Mouse (Mus musculus) midbrain, embryonic 14.5 days (tissue): ENCODE data around the gene Olfr810. TPM values are rescaled to one million over a fixed set of nuclear protein-coding genes. Genes with fewer than 3 reads are reported as not detected.

Experiments
- ATAC-seq: fragments of 200-750 bp; cut with Nextera tagmentation; 2 replicates; pipeline ENCODE4 v1.8.0; 2017; ENCODE audit warnings: moderate number of reproducible peaks, moderate library complexity; ENCODE audit not compliant: low FRiP score, low TSS enrichment
- DNase-seq: peaks from one replicate; pipeline ENCODE4 v3.0.0-alpha.2; 2015
- H3K27ac ChIP-seq: fragments of 300-500 bp; sonication (generic); replicated peaks from 2 replicates; pipeline ENCODE4 v1.5.1; 2014; ENCODE audit warnings: mild to moderate bottlenecking, low read depth, low read length, moderate library complexity
- H3K27me3 ChIP-seq: fragments of 300-500 bp; sonication (generic); 2 replicates; pipeline ENCODE4 v1.6.1; 2014; ENCODE audit warnings: low read length, control low read depth, mixed read lengths; ENCODE audit not compliant: control insufficient read depth, insufficient read depth
- H3K36me3 ChIP-seq: fragments of 300-500 bp; sonication (generic); 2 replicates; pipeline ENCODE4 v1.6.1; 2014; ENCODE audit warnings: low read length, control low read depth; ENCODE audit not compliant: control insufficient read depth, insufficient read depth
- H3K4me1 ChIP-seq: fragments of 300-500 bp; sonication (generic); 2 replicates; pipeline ENCODE4 v1.6.1; 2014; ENCODE audit warnings: mild to moderate bottlenecking, antibody characterized with exemption, low read length, control low read depth; ENCODE audit not compliant: control insufficient read depth, insufficient read depth
- H3K4me2 ChIP-seq: fragments of 300-500 bp; sonication (generic); 2 replicates; pipeline ENCODE4 v1.6.1; 2014; ENCODE audit warnings: mild to moderate bottlenecking, low read length, moderate library complexity
- H3K4me3 ChIP-seq: fragments of 300-500 bp; sonication (generic); replicated peaks from 2 replicates; pipeline ENCODE4 v1.5.1; 2014; ENCODE audit warnings: low read depth, low read length
- H3K9ac ChIP-seq: fragments of 300-500 bp; sonication (generic); replicated peaks from 2 replicates; pipeline ENCODE4 v1.6.1; 2014; ENCODE audit warnings: mild to moderate bottlenecking, low read length, moderate library complexity
- H3K9me3 ChIP-seq: fragments of 300-500 bp; sonication (generic); 2 replicates; pipeline ENCODE4 v1.6.1; 2016; ENCODE audit warnings: low read length, control low read depth, mixed read lengths; ENCODE audit not compliant: control insufficient read depth
- WGBS: fragments of 180-500 bp; shearing (Covaris S2); extraction: QIAGEN DNeasy Blood & Tissue Kit; methylation state at CpG from one replicate; pipeline ENCODE4 v1.1.7; 2014; 5-methylcytosine and 5-hydroxymethylcytosine counted together
- polyA plus RNA-seq: library from polyadenylated mRNA; unstranded; fragments of >200 nt; fragmentation: Nextera tagmentation; extraction: Ambion mirVana; gene quantifications from 2 replicates; pipeline ENCODE4 v1.2.1, GENCODE M21; 2014

Gene Olfr810
- not detected in 2 replicates for polyA plus RNA-seq

GRCm38 (mm10) chr10:129794817-129795216 lies at the start of gene Olfr810:
TSS of gene Olfr810 (minus strand) at chr10:129794917.
- DNase-seq (no peak), ATAC-seq (no peak)
- Histone ChIP-seq H3K9ac (no peak within 1 kb of the TSS), H3K36me3 (no peaks in the 10 kb centered on the region), H3K4me1 (no peaks in the 10 kb centered on the region), H3K4me3 (no peak within 1 kb of the TSS), H3K9me3 (no peaks in the 10 kb centered on the region), H3K4me2 (no peak within 1 kb of the TSS), H3K27me3 (no peaks in the 10 kb centered on the region), H3K27ac (no peak within 1 kb of the TSS)

- ATAC-seq: no peak
- Histone ChIP-seq H3K9me3 (no peaks in the 10 kb centered on the region), H3K4me3 (no peak within 1 kb of the TSS), H3K9ac (no peak within 1 kb of the TSS), H3K4me1 (no peaks in the 10 kb centered on the region), H3K36me3 (no peaks in the 10 kb centered on the region), H3K27me3 (no peaks in the 10 kb centered on the region), H3K27ac (no peak within 1 kb of the TSS), H3K4me2 (no peak within 1 kb of the TSS)
- DNase-seq: no peak
- 87% methylated on average over 4 of the region's 4 CpGs for WGBS
Measured at GRCm38 (mm10) chr10:129804296-129804695, 9.6 kb upstream of the Olfr810 start, which contains the start of gene Olfr811. TSS of gene Olfr811 (minus strand) at chr10:129804396.

DNA sequence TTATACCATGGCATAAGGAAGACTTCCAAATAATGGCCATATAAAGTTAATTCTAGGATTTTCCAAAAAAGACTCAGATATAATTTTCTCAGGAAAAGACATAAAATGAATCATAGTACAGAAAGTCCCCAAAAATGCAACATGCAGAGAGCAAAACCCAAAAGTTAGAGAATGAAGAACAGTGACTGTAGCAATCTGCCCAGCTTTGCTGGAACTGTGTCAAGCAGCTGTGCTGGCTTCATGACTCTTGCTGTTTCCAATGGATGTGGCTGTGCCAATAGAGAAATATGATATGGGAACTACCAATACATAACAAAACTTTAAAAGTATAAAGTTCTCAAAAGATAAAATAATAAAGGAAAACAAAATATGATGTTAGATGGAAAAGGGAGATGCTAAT lies 16.6 kb downstream of the Olfr810 start:
- DNase-seq (no peak), ATAC-seq (no peak)
- no peaks in the 10 kb centered on the region for H3K27me3 ChIP-seq
- H3K4me2 ChIP-seq: no peak overlapping the region
- H3K36me3 ChIP-seq: no peaks in the 10 kb centered on the region
- no peak overlapping the region for H3K27ac ChIP-seq
- H3K9me3 ChIP-seq: no peaks in the 10 kb centered on the region
- no peak overlapping the region for H3K4me3 ChIP-seq
- H3K9ac ChIP-seq: no peak overlapping the region
- H3K4me1 ChIP-seq: no peaks in the 10 kb centered on the region

- no peaks in the 10 kb centered on the region for H3K27me3 ChIP-seq
- no peaks in the 10 kb centered on the region for H3K4me1 ChIP-seq
- DNase-seq (no peak), ATAC-seq (no peak)
- no peak within 1 kb of the TSS for H3K9ac ChIP-seq
- H3K4me3 ChIP-seq: no peak within 1 kb of the TSS
- no peak within 1 kb of the TSS for H3K4me2 ChIP-seq
- no peak within 1 kb of the TSS for H3K27ac ChIP-seq
- H3K36me3 ChIP-seq: no peaks in the 10 kb centered on the region
- no peaks in the 10 kb centered on the region for H3K9me3 ChIP-seq
Measured at GRCm38 (mm10) chr10:129774338-129774737, 20.4 kb downstream of the Olfr810 start, which contains the start of gene Olfr809. TSS of gene Olfr809 (plus strand) at chr10:129774638.

GRCm38 (mm10) chr10:129765182-129765581 lies 29.5 kb downstream of the Olfr810 start, which contains the start of gene Olfr808:
TSS of gene Olfr808 (plus strand) at chr10:129765482.
- no peak for DNase-seq
- Histone ChIP-seq H3K27ac (no peak within 1 kb of the TSS), H3K4me1 (no peaks in the 10 kb centered on the region), H3K9me3 (no peaks in the 10 kb centered on the region), H3K4me2 (no peak within 1 kb of the TSS), H3K27me3 (no peaks in the 10 kb centered on the region), H3K36me3 (no peaks in the 10 kb centered on the region), H3K4me3 (no peak within 1 kb of the TSS), H3K9ac (no peak within 1 kb of the TSS)
- WGBS: 96% methylated on average over 1 of the region's 1 CpGs
- ATAC-seq: no peak

GRCm38 (mm10) chr10:129757693-129758092 lies 37.0 kb downstream of the Olfr810 start, which contains the start of gene Olfr807:
TSS of gene Olfr807 (minus strand) at chr10:129757793.
- Histone ChIP-seq H3K27ac (no peak within 1 kb of the TSS), H3K9me3 (no peaks in the 10 kb centered on the region), H3K27me3 (no peaks in the 10 kb centered on the region), H3K4me2 (no peak within 1 kb of the TSS), H3K36me3 (no peaks in the 10 kb centered on the region), H3K9ac (no peak within 1 kb of the TSS), H3K4me3 (no peak within 1 kb of the TSS), H3K4me1 (no peaks in the 10 kb centered on the region)
- no peak for DNase-seq
- WGBS: 87% methylated on average over 1 of the region's 1 CpGs
- no peak for ATAC-seq

DNA sequence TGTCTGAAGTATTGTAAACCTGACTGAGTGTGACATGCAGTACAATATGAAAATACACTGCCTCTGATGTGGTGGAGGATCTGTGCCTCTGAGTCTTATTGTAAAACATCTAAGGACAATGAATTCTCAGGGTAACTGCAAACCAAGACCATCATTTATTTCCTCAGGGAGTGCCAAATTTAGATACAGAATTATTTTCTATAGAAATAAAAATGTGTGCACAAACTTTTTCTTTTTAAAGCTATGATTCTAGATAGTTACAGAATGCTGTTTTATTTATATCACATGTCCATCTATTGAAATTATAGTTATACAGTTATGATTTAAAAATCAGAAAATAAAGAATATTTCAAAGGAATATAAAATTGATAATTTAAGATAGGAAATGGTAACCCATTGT lies 52.9 kb downstream of the Olfr810 start, which contains the start of gene Olfr806:
TSS of gene Olfr806 (minus strand) at position 101 of the 400 bp plus-strand sequence.
- no peak within 1 kb of the TSS for H3K4me2 ChIP-seq
- H3K4me3 ChIP-seq: no peak within 1 kb of the TSS
- DNase-seq (no peak), ATAC-seq (no peak)
- no peak within 1 kb of the TSS for H3K9ac ChIP-seq
- no peaks in the 10 kb centered on the region for H3K36me3 ChIP-seq
- no peaks in the 10 kb centered on the region for H3K4me1 ChIP-seq
- no peaks in the 10 kb centered on the region for H3K9me3 ChIP-seq
- no peak within 1 kb of the TSS for H3K27ac ChIP-seq
- H3K27me3 ChIP-seq: no peaks in the 10 kb centered on the region

Other genes with a start within 250 kb of the Olfr810 start
- not detected in 2 replicates for gene Olfr794, start 227.3 kb downstream of the Olfr810 start, polyA plus RNA-seq
- not detected in 2 replicates for gene Olfr796, start 182.3 kb downstream of the Olfr810 start, polyA plus RNA-seq
- gene Olfr798, start 167.0 kb downstream of the Olfr810 start, polyA plus RNA-seq: not detected in 2 replicates
- not detected in 2 replicates for gene Olfr799, start 157.4 kb downstream of the Olfr810 start, polyA plus RNA-seq
- gene Olfr800, start 137.2 kb downstream of the Olfr810 start, polyA plus RNA-seq: not detected in 2 replicates
- not detected in 2 replicates for gene Olfr801, start 121.1 kb downstream of the Olfr810 start, polyA plus RNA-seq
- 0.04 TPM in 1 of 2 replicates, not detected in the other for gene Olfr802, start 106.7 kb downstream of the Olfr810 start, polyA plus RNA-seq
- not detected in 2 replicates for gene Olfr803, start 100.6 kb downstream of the Olfr810 start, polyA plus RNA-seq
- not detected in 2 replicates for gene Olfr804, start 91.7 kb downstream of the Olfr810 start, polyA plus RNA-seq
- not detected in 2 replicates for gene Olfr805, start 65.5 kb downstream of the Olfr810 start, polyA plus RNA-seq
- not detected in 2 replicates for gene Olfr806, start 53.0 kb downstream of the Olfr810 start, polyA plus RNA-seq
- gene Olfr807, start 37.1 kb downstream of the Olfr810 start, polyA plus RNA-seq: not detected in 2 replicates
- gene Olfr808, start 29.4 kb downstream of the Olfr810 start, polyA plus RNA-seq: not detected in 2 replicates
- not detected in 2 replicates for gene Olfr809, start 20.3 kb downstream of the Olfr810 start, polyA plus RNA-seq
- gene Olfr811, start 9.5 kb upstream of the Olfr810 start, polyA plus RNA-seq: not detected in 2 replicates
- gene Olfr812, start 51.2 kb upstream of the Olfr810 start, polyA plus RNA-seq: not detected in 2 replicates
- gene Olfr813, start 60.5 kb upstream of the Olfr810 start, polyA plus RNA-seq: not detected in 2 replicates
- not detected in 2 replicates for gene Olfr814, start 84.9 kb upstream of the Olfr810 start, polyA plus RNA-seq
- gene Olfr815, start 111.0 kb upstream of the Olfr810 start, polyA plus RNA-seq: not detected in 2 replicates
- not detected in 2 replicates for gene Olfr816, start 120.7 kb upstream of the Olfr810 start, polyA plus RNA-seq
- not detected in 2 replicates for gene Olfr818, start 154.2 kb upstream of the Olfr810 start, polyA plus RNA-seq
- not detected in 2 replicates for gene Olfr819, start 172.3 kb upstream of the Olfr810 start, polyA plus RNA-seq
- not detected in 2 replicates for gene Olfr247, start 181.2 kb upstream of the Olfr810 start, polyA plus RNA-seq
- not detected in 2 replicates for gene Gm10310, start 190.1 kb upstream of the Olfr810 start, polyA plus RNA-seq
- gene Olfr820, start 217.7 kb upstream of the Olfr810 start, polyA plus RNA-seq: not detected in 2 replicates
- not detected in 2 replicates for gene Olfr821, start 235.4 kb upstream of the Olfr810 start, polyA plus RNA-seq